Mouse (Mus musculus) central nervous system, embryonic 18 days (tissue): ENCODE results near the gene Ywhab. TPM values are rescaled to one million over a fixed set of nuclear protein-coding genes. Genes with fewer than 3 reads are reported as not detected.

Experiments
- polyA plus RNA-seq: library from polyadenylated mRNA; depleted of rRNA; stranded (reverse); fragments of >200 nt; gene quantifications from 2 replicates; pipeline ENCODE4 v1.2.3, GENCODE M21; 2012; rRNA removed

Ywhab gene
- 231 and 246 TPM in 2 replicates for polyA plus RNA-seq

DNA sequence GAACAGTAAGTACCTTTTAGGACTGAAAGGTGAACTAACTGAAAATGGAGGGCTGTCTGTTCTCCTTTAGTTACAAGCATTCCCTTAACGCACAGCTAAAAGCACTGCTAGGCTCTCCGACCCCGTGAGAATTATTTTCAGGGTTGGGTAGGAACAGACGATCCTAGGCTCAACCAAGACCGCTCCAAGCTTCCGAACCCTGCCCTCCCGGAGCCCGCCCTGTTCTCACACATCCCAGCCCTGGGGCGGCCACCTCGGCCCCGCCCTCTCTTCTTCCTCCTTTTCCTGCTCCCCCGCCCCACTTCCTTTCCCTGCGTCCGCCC is at the start of gene Ywhab:
Gene Ywhab (plus strand): TSS at position 307 of the 323 bp plus-strand sequence.

DNA sequence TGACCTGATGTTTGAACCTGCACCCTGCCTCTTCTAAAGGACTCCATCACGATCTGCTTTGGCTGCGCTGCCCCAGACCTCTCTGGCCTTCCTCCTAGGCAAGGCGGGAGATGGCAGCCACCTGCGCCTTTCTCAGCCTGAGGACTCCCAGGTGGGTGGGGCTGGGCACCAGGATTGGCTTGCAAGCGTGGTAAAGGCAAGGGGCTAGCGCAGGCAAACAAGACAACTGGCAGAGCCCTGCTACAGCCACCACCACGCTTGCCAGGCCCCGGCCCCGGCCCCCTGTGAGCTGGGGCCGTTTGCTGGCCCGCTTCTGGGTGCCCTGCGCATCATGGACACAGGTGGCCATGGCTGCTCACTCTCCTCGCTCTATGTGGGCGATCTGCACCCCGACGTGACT is 30.4 kb downstream of the Ywhab start, which contains the start of gene Pabpc1l:
Gene Pabpc1l (plus strand): TSS at position 301 of the 400 bp plus-strand sequence.

Other genes starting within 250 kb of the Ywhab start
- gene Ada, start 244.7 kb upstream of the Ywhab start, polyA plus RNA-seq: 4.0 and 4.4 TPM in 2 replicates
- gene Ccn5, start 174.1 kb upstream of the Ywhab start, polyA plus RNA-seq: 0.23 and 0.37 TPM in 2 replicates
- gene Kcnk15, start 141.3 kb upstream of the Ywhab start, polyA plus RNA-seq: 0.12 TPM in 1 of 2 replicates, not detected in the other
- gene Rims4, start 76.3 kb upstream of the Ywhab start, polyA plus RNA-seq: 12.1 and 13.0 TPM in 2 replicates
- gene Pabpc1l, start 30.5 kb downstream of the Ywhab start, polyA plus RNA-seq: 2.7 and 4.1 TPM in 2 replicates
- 20.1 and 20.6 TPM in 2 replicates for gene Stk4, start 75.4 kb downstream of the Ywhab start, polyA plus RNA-seq
- 33.9 and 38.4 TPM in 2 replicates for gene Tomm34, start 76.2 kb downstream of the Ywhab start, polyA plus RNA-seq
- 3.9 and 4.0 TPM in 2 replicates for gene Kcns1, start 176.2 kb downstream of the Ywhab start, polyA plus RNA-seq
- not detected in 2 replicates for gene Wfdc5, start 187.8 kb downstream of the Ywhab start, polyA plus RNA-seq
- not detected in 2 replicates for gene Wfdc12, start 195.6 kb downstream of the Ywhab start, polyA plus RNA-seq
- gene Wfdc15a, start 205.2 kb downstream of the Ywhab start, polyA plus RNA-seq: not detected in 2 replicates
- gene Wfdc15b, start 226.7 kb downstream of the Ywhab start, polyA plus RNA-seq: not detected in 2 replicates
- gene Svs2, start 243.5 kb downstream of the Ywhab start, polyA plus RNA-seq: not detected in 2 replicates